Mouse (Mus musculus) kidney, embryonic 15.5 days (tissue): ENCODE measurements at regions not wholly inside any gene's neighbourhood (a gene's known extent, or its start where the extent isn't known, plus 50 kb on each side); places are given as distances from the start of the nearest gene placed in this dataset.

Experiments used
- ATAC-seq: fragments of 200-750 bp; cut with Nextera tagmentation; replicated peaks from 2 replicates; pipeline ENCODE4 v1.8.0; 2017; ENCODE audit warnings: moderate TSS enrichment; ENCODE audit not compliant: low FRiP score
- H3K27ac ChIP-seq: fragments of 300-500 bp; sonication (generic); 2 replicates; pipeline ENCODE4 v1.5.1; 2015; ENCODE audit warnings: mild to moderate bottlenecking, inconsistent platforms
- H3K27me3 ChIP-seq: fragments of 300-500 bp; sonication (generic); 2 replicates; pipeline ENCODE4 v1.6.1; 2015; ENCODE audit warnings: inconsistent platforms
- H3K36me3 ChIP-seq: fragments of 300-500 bp; sonication (generic); 2 replicates; pipeline ENCODE4 v1.6.1; 2015; ENCODE audit warnings: inconsistent platforms
- H3K4me1 ChIP-seq: fragments of 300-500 bp; sonication (generic); 2 replicates; pipeline ENCODE4 v1.6.1; 2015; ENCODE audit warnings: inconsistent platforms
- H3K4me2 ChIP-seq: fragments of 300-500 bp; sonication (generic); 2 replicates; pipeline ENCODE4 v1.6.1; 2015; ENCODE audit warnings: moderate library complexity, mild to moderate bottlenecking, inconsistent platforms
- H3K4me3 ChIP-seq: fragments of 300-500 bp; sonication (generic); replicated peaks from 2 replicates; pipeline ENCODE4 v1.5.1; 2015; ENCODE audit warnings: mild to moderate bottlenecking, inconsistent platforms
- H3K9ac ChIP-seq: fragments of 300-500 bp; sonication (generic); 2 replicates; pipeline ENCODE4 v1.6.1; 2015; ENCODE audit warnings: mild to moderate bottlenecking, inconsistent platforms
- H3K9me3 ChIP-seq: fragments of 300-500 bp; sonication (generic); replicated peaks from 2 replicates; pipeline ENCODE4 v1.6.1; 2016; ENCODE audit warnings: inconsistent platforms
- WGBS: fragments of 180-500 bp; shearing (Covaris S2); methylation state at CpG from one replicate; pipeline ENCODE4 v1.1.7; 2015; ENCODE audit warnings: mixed read lengths; 5-methylcytosine and 5-hydroxymethylcytosine counted together

GRCm38 (mm10) chr6:100113393-100114137 lies 173.7 kb downstream of the Rybp start:
- H3K27ac ChIP-seq, result 0 out of 2 replicates have a peak overlapping the region, but pooled peaks have one; percentile 18
- H3K9ac ChIP-seq, result no peak overlapping the region
- WGBS, result 38% methylated on average over 4 of the region's 4 CpGs
- ATAC-seq, result peak; percentile 52; the same call in 1 of the 2 replicates
- H3K36me3 ChIP-seq, result no peaks in the 10 kb centered on the region
- peaks cover 42% of the 10 kb centered on the region for H3K4me1 ChIP-seq
- H3K27me3 ChIP-seq, result peaks cover 31% of the 10 kb centered on the region; the same call in 1 of the 2 replicates
- H3K4me2 ChIP-seq, result no peak overlapping the region
- no peaks in the 10 kb centered on the region for H3K9me3 ChIP-seq
- H3K4me3 ChIP-seq, result no peak overlapping the region

GRCm38 (mm10) chr6:100110981-100111660 lies 176.2 kb downstream of the Rybp start:
- H3K27me3 ChIP-seq, result peaks cover 45% of the 10 kb centered on the region
- no peak overlapping the region for H3K4me3 ChIP-seq
- no peaks in the 10 kb centered on the region for H3K36me3 ChIP-seq
- 62% methylated on average over 2 of the region's 2 CpGs for WGBS
- no peaks in the 10 kb centered on the region for H3K9me3 ChIP-seq
- peaks cover 46% of the 10 kb centered on the region for H3K4me1 ChIP-seq
- no peak overlapping the region for H3K9ac ChIP-seq
- H3K4me2 ChIP-seq, result no peak overlapping the region
- no peak for ATAC-seq
- no peak overlapping the region for H3K27ac ChIP-seq

GRCm38 (mm10) chr6:100109979-100110378 lies 177.3 kb downstream of the Rybp start:
- H3K4me1 ChIP-seq, result peaks cover 46% of the 10 kb centered on the region
- 20% methylated on average over 7 of the region's 7 CpGs for WGBS
- H3K4me2 ChIP-seq, result no peak overlapping the region
- peaks cover 54% of the 10 kb centered on the region for H3K27me3 ChIP-seq
- H3K9ac ChIP-seq, result no peak overlapping the region
- no peaks in the 10 kb centered on the region for H3K36me3 ChIP-seq
- H3K9me3 ChIP-seq, result no peaks in the 10 kb centered on the region
- peak; percentile 53; the same call in 1 of the 2 replicates for ATAC-seq
- H3K27ac ChIP-seq, result 0 out of 2 replicates have a peak overlapping the region, but pooled peaks have one; percentile 27
- no peak overlapping the region for H3K4me3 ChIP-seq

- ATAC-seq, result no peak
- Histone ChIP-seq H3K9me3 (no peaks in the 10 kb centered on the region), H3K4me3 (no peak overlapping the region), H3K9ac (no peak overlapping the region), H3K4me1 (peaks cover 46% of the 10 kb centered on the region), H3K36me3 (no peaks in the 10 kb centered on the region), H3K27ac (peak overlapping the region; percentile 60; the same call in 1 of the 2 replicates), H3K4me2 (no peak overlapping the region), H3K27me3 (peaks cover 61% of the 10 kb centered on the region)
- WGBS, result 39% methylated on average over 3 of the region's 3 CpGs
Observed at GRCm38 (mm10) chr6:100109351-100109750, 177.9 kb downstream of the Rybp start.

GRCm38 (mm10) chr6:100107508-100107907 lies 179.8 kb downstream of the Rybp start:
- Histone ChIP-seq H3K27me3 (peaks cover 67% of the 10 kb centered on the region), H3K27ac (no peak overlapping the region), H3K9me3 (no peaks in the 10 kb centered on the region), H3K4me1 (peaks cover 39% of the 10 kb centered on the region), H3K4me3 (no peak overlapping the region), H3K9ac (no peak overlapping the region), H3K36me3 (no peaks in the 10 kb centered on the region), H3K4me2 (no peak overlapping the region)
- WGBS, result 46% methylated on average over 3 of the region's 3 CpGs
- ATAC-seq, result no peak

GRCm38 (mm10) chr6:100107066-100107465 lies 180.2 kb downstream of the Rybp start:
- Histone ChIP-seq H3K4me3 (no peak overlapping the region), H3K27ac (no peak overlapping the region), H3K9me3 (no peaks in the 10 kb centered on the region), H3K27me3 (peaks cover 64% of the 10 kb centered on the region), H3K36me3 (no peaks in the 10 kb centered on the region), H3K9ac (no peak overlapping the region), H3K4me2 (no peak overlapping the region), H3K4me1 (peaks cover 41% of the 10 kb centered on the region)
- no peak for ATAC-seq
- 83% methylated on average over 5 of the region's 5 CpGs for WGBS

- Histone ChIP-seq H3K9me3 (no peaks in the 10 kb centered on the region), H3K4me1 (peaks cover 14% of the 10 kb centered on the region), H3K4me2 (no peak overlapping the region), H3K27ac (no peak overlapping the region), H3K27me3 (peaks cover 51% of the 10 kb centered on the region), H3K36me3 (no peaks in the 10 kb centered on the region), H3K4me3 (no peak overlapping the region), H3K9ac (no peak overlapping the region)
- no peak for ATAC-seq
- WGBS, result 82% methylated on average over 4 of the region's 4 CpGs
Observed at GRCm38 (mm10) chr6:100100565-100101133, 186.6 kb downstream of the Rybp start.

GRCm38 (mm10) chr6:100096393-100097125 lies 190.7 kb downstream of the Rybp start:
- Histone ChIP-seq H3K4me2 (no peak overlapping the region), H3K9ac (no peak overlapping the region), H3K4me3 (no peak overlapping the region), H3K9me3 (no peaks in the 10 kb centered on the region), H3K36me3 (no peaks in the 10 kb centered on the region), H3K27me3 (peaks cover 48% of the 10 kb centered on the region), H3K27ac (no peak overlapping the region), H3K4me1 (peaks cover 16% of the 10 kb centered on the region; the same call in 1 of the 2 replicates)
- no peak; the same call in 1 of the 2 replicates for ATAC-seq
- WGBS, result 70% methylated on average over 13 of the region's 13 CpGs

DNA sequence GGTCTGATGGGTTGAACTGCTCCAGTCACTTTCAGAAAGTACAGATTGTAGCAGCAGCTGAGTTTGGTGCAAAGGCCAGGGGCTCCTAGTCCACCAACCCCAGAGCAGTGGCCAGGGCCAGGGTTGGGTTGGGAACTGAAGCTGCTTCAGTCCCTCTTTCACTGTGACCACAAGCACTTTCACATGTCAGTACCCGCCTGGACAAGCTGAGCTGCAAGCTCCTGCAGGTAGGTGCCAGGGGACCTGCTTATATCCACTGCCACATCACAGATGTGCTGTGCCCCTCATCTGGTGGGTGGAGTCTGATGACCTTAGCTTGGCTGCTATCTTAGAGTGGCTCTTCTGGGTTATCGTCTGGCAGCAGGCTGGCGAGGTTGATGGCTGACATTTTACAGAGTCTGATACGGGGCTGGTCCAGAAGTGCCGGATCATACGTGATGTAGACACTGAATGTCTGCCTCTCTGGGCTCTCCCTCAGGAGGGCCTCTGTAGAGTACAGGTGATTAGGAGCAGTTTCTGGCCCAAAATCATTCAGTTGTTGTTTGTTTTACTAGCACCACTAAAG lies 192.6 kb downstream of the Rybp start:
- WGBS, result 92% methylated on average over 6 of the region's 6 CpGs
- peak; percentile 44; the same call in 1 of the 2 replicates for ATAC-seq
- Histone ChIP-seq H3K9me3 (no peaks in the 10 kb centered on the region), H3K4me1 (peaks cover 16% of the 10 kb centered on the region; the same call in 1 of the 2 replicates), H3K36me3 (no peaks in the 10 kb centered on the region), H3K4me2 (no peak overlapping the region), H3K27me3 (peaks cover 42% of the 10 kb centered on the region), H3K4me3 (no peak overlapping the region), H3K27ac (no peak overlapping the region), H3K9ac (no peak overlapping the region)

DNA sequence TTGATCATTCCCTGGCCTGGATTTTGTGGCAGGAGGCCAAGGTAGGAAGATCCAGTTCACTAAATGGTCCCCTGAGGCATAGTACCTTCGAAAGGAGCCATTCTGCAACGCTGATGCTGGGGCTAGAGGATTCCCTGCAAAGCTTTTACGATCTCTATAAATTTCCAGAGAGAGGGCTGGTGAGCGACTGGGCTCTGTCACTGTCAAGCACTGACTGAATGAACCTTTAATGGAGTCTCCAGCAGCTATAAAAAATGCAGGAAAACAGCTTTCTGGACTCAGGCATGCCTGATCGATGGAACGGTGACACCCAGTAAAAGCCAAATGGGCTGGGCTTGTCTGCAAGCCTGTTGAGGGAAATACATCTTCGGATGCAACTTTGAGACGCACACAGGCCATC lies 194.4 kb downstream of the Rybp start:
- Histone ChIP-seq H3K4me2 (no peak overlapping the region), H3K9me3 (no peaks in the 10 kb centered on the region), H3K27me3 (peaks cover 48% of the 10 kb centered on the region), H3K27ac (no peak overlapping the region), H3K36me3 (no peaks in the 10 kb centered on the region), H3K4me1 (peaks cover 16% of the 10 kb centered on the region; the same call in 1 of the 2 replicates), H3K4me3 (no peak overlapping the region), H3K9ac (no peak overlapping the region)
- 15% methylated on average over 8 of the region's 8 CpGs for WGBS
- no peak for ATAC-seq

DNA sequence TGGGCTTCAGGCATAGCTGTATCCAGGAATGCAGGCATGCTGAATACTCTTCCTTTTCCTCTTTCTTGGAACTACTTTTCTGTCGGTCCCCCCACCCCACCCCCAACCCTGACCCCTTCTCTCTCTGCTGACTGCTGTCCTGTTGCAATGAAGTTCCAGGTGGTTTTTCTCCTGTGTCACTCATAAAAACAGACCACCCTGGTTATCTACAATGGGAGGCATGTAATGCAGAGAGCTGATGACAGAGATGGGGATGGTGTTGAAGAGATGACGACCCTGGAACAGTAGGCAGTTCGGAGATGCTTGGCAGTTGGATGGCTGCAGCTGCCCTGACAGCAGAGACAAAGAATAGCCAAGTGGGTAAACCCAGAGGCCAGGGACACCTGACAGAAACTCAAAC lies 195.5 kb downstream of the Rybp start:
- 50% methylated on average over 3 of the region's 3 CpGs for WGBS
- no peaks in the 10 kb centered on the region for H3K36me3 ChIP-seq
- H3K27me3 ChIP-seq, result peaks cover 40% of the 10 kb centered on the region
- no peak overlapping the region for H3K27ac ChIP-seq
- no peak overlapping the region for H3K9ac ChIP-seq
- no peak overlapping the region for H3K4me3 ChIP-seq
- no peak overlapping the region for H3K4me2 ChIP-seq
- peaks cover 15% of the 10 kb centered on the region; the same call in 1 of the 2 replicates for H3K4me1 ChIP-seq
- ATAC-seq, result no peak
- no peaks in the 10 kb centered on the region for H3K9me3 ChIP-seq
